Mouse (Mus musculus) kidney, postnatal 0 days (tissue): ENCODE results near the gene Cpm. TPM values are rescaled to one million over a fixed set of nuclear protein-coding genes. Genes with fewer than 3 reads are reported as not detected.
"Not testable (repeated sequence)": the region's sequence is repeated elsewhere in the genome, so short reads cannot be mapped to it uniquely, and the experiment has no call there.

Experiments
- ATAC-seq: fragments of 200-750 bp; cut with Nextera tagmentation; replicated peaks from 2 replicates; pipeline ENCODE4 v1.8.0; 2017; ENCODE audit warnings: low read depth, moderate number of reproducible peaks, moderate TSS enrichment, moderate library complexity; ENCODE audit not compliant: low FRiP score
- DNase-seq: peaks from one replicate; pipeline ENCODE4 v3.0.0-alpha.2; 2016; ENCODE audit warnings: low spot score
- H3K27ac ChIP-seq: fragments of 300-500 bp; sonication (generic); 2 replicates; pipeline ENCODE4 v1.5.1; 2014; ENCODE audit warnings: mild to moderate bottlenecking
- H3K27me3 ChIP-seq: fragments of 300-500 bp; sonication (generic); 2 replicates; pipeline ENCODE4 v1.6.1; 2014; ENCODE audit warnings: low read length, mixed read lengths; ENCODE audit not compliant: insufficient read depth
- H3K36me3 ChIP-seq: fragments of 300-500 bp; sonication (generic); 2 replicates; pipeline ENCODE4 v1.6.1; 2014; ENCODE audit warnings: low read length, mixed read lengths; ENCODE audit not compliant: insufficient read depth
- H3K4me1 ChIP-seq: fragments of 300-500 bp; sonication (generic); replicated peaks from 2 replicates; pipeline ENCODE4 v1.6.1; 2014; ENCODE audit warnings: antibody characterized with exemption, low read length, mixed read lengths; ENCODE audit not compliant: insufficient read depth
- H3K4me2 ChIP-seq: fragments of 300-500 bp; sonication (generic); 2 replicates; pipeline ENCODE4 v1.6.1; 2014; ENCODE audit warnings: mild to moderate bottlenecking, low read length, moderate library complexity, mixed read lengths
- H3K4me3 ChIP-seq: fragments of 300-500 bp; sonication (generic); replicated peaks from 2 replicates; pipeline ENCODE4 v1.5.1; 2014; ENCODE audit warnings: low read depth, low read length
- H3K9ac ChIP-seq: fragments of 300-500 bp; sonication (generic); 2 replicates; pipeline ENCODE4 v1.6.1; 2014; ENCODE audit warnings: low read depth, low read length
- H3K9me3 ChIP-seq: fragments of 300-500 bp; sonication (generic); replicated peaks from 2 replicates; pipeline ENCODE4 v1.6.1; 2016; ENCODE audit warnings: low read length, inconsistent platforms, mixed read lengths
- CTCF ChIP-seq: IDR thresholded peaks from 2 replicates; pipeline ENCODE4 v1.5.1; 2016; ENCODE audit warnings: antibody characterized with exemption, low read depth, mild to moderate bottlenecking, moderate library complexity
- WGBS: fragments of 180-500 bp; shearing (Covaris S2); extraction: QIAGEN DNeasy Blood & Tissue Kit; methylation state at CpG from one replicate; pipeline ENCODE4 v1.1.7; 2014; 5-methylcytosine and 5-hydroxymethylcytosine counted together
- polyA plus RNA-seq: library from polyadenylated mRNA; unstranded; fragments of >200 nt; fragmentation: Nextera tagmentation; extraction: Ambion mirVana; gene quantifications from 2 replicates; pipeline ENCODE4 v1.2.1, GENCODE M21; 2015

Gene Cpm
- polyA plus RNA-seq, 1 experiment from 2014 or later = 51.7 TPM

- not testable (repeated sequence) for H3K4me1 ChIP-seq, H3K9me3 ChIP-seq, H3K27me3 ChIP-seq, H3K4me2 ChIP-seq, H3K9ac ChIP-seq, H3K27ac ChIP-seq, DNase-seq, H3K4me3 ChIP-seq, ATAC-seq
- WGBS = 86% methylated on average over 11 of the region's 12 CpGs
- peaks cover 24% of the 10 kb centered on the region for H3K36me3 ChIP-seq
Measured at GRCm38 (mm10) chr10:117735396-117735795, 106.1 kb downstream of the Cpm start.

GRCm38 (mm10) chr10:117736573-117736972 lies 107.3 kb downstream of the Cpm start:
- Histone ChIP-seq H3K27me3 (no peaks in the 10 kb centered on the region), H3K9me3 (no peaks in the 10 kb centered on the region), H3K4me2 (no peak overlapping the region), H3K4me1 (no peaks in the 10 kb centered on the region), H3K9ac (no peak overlapping the region), H3K27ac (no peak overlapping the region), H3K4me3 (no peak overlapping the region), H3K36me3 (peaks cover 24% of the 10 kb centered on the region)
- ATAC-seq = no peak
- DNase-seq = no peak
- WGBS = 89% methylated on average over 5 of the region's 5 CpGs
- TF ChIP-seq CTCF = no peak

Other genes with a start within 250 kb of the Cpm start
- 111 and 120 TPM in 2 replicates for gene Cpsf6, start 249.5 kb upstream of the Cpm start, polyA plus RNA-seq
- gene Mdm2, start 81.3 kb downstream of the Cpm start, polyA plus RNA-seq = 22.0 and 24.5 TPM in 2 replicates
- 12.7 and 13.1 TPM in 2 replicates for gene Slc35e3, start 116.9 kb downstream of the Cpm start, polyA plus RNA-seq
- gene Nup107, start 163.2 kb downstream of the Cpm start, polyA plus RNA-seq = 34.9 and 37.9 TPM in 2 replicates
- gene Rap1b, start 216.5 kb downstream of the Cpm start, polyA plus RNA-seq = 174 TPM in 2 replicates